In the genomic region with DNA sequence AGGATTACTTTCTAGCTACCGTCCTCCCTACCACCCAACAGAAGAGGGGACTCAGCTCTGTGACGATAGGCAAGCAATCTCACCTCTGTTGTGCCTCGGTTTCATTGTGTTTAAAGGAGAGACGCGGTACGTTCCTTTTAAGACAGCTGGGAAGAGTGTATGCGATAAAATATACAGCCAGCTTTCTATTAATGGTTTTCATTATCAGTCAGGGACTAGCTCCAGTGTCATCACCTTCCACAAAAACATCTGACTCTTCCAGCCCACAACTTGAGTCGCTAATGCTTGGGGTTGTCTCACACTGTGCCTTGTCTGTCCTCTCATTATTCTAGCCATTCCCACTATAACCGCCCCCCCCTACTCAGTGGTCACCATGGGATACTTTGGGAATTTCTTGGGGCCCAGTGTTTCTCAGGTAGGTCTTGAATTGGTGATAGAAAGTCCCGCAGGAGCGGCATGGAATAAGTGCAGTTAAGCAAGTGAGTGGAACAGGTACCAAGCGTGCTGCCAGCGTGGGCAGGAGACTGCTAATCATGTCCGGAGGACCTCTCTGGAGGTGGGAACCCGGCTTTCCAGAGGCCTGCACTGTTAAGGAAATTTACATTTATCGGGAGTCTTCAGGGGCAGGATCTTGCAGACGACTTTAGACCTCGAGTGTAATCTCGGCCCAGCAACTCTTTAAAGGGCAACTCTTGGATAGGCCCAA, we compare ENCODE assay signal across 8 mouse cellular contexts. TPM values are rescaled to one million over a fixed set of nuclear protein-coding genes. Genes with fewer than 3 reads are reported as not detected.
A peak's percentile ranks its signal among the peaks of the same experiment; 100 is the strongest.
DNase-seq lines count a peak whose midpoint lies in the region; ATAC-seq and TF ChIP-seq lines count a peak whose summit lies in the region.

No protein-coding gene starts in this region.

- ATAC-seq in embryonic facial prominence, embryonic 11.5 days (replicated peaks; ENCODE audit: insufficient number of reproducible peaks, low FRiP score, low TSS enrichment, low read depth) = no peak
- ATAC-seq in intestine, embryonic 15.5 days = no peak; the same call in none of the 2 replicates
- no peak; the same call in 1 of the 2 replicates for ATAC-seq in neural tube, embryonic 12.5 days (ENCODE audit: low FRiP score, low read depth)

- intact Hi-C loops in left cerebral cortex, postnatal 10 days (cut with DNase I) = loop anchor here (10.0 kb wide), 1 partner anchor 197 kb away; no protein-coding TSS in a partner anchor

- H3K36me3 ChIP-seq in liver, adult 2 months (ENCODE audit: control insufficient read depth, insufficient read depth, low read length) = no peaks in the 10 kb centered on the region
- no peaks in the 10 kb centered on the region for H3K36me3 ChIP-seq in embryonic facial prominence, embryonic 11.5 days (replicated peaks; ENCODE audit: control insufficient read depth, insufficient read depth, low read depth, low read length)
- H3K36me3 ChIP-seq in intestine, embryonic 15.5 days = no peaks in the 10 kb centered on the region
- H3K36me3 ChIP-seq in neural tube, embryonic 12.5 days = no peaks in the 10 kb centered on the region

- no peaks in the 10 kb centered on the region for H3K9me3 ChIP-seq in embryonic facial prominence, embryonic 11.5 days (replicated peaks; ENCODE audit: control insufficient read depth, low read length)
- H3K9me3 ChIP-seq in intestine, embryonic 15.5 days = no peaks in the 10 kb centered on the region
- no peaks in the 10 kb centered on the region for H3K9me3 ChIP-seq in neural tube, embryonic 12.5 days

- DNase-seq in liver, adult 2 months (ENCODE audit: extremely low read depth, low read depth, low spot score) = peak; percentile 67
- no peak for DNase-seq in liver
- no peak for DNase-seq in embryonic facial prominence, embryonic 11.5 days (ENCODE audit: low spot score)
- DNase-seq in left cerebral cortex, adult 8-10 months (ENCODE audit: low spot score in 2 of 2) = no peak
- DNase-seq in left cerebral cortex, postnatal 10 days (ENCODE audit: extremely low spot score in 1 of 2, low spot score in 2 of 2) = no peak
- DNase-seq in embryo, embryonic 10.5 days (ENCODE audit: low spot score) = no peak

- H3K79me2 ChIP-seq in liver, adult 2 months (ENCODE audit: control insufficient read depth, insufficient read depth, low read length) = peaks cover 8% of the 10 kb centered on the region; the same call in 1 of the 2 replicates

- peak overlapping the region; percentile 94 for H3K27ac ChIP-seq in liver, adult 2 months (replicated peaks; ENCODE audit: insufficient read depth, low read depth, low read length)
- no peak overlapping the region for H3K27ac ChIP-seq in embryonic facial prominence, embryonic 11.5 days (replicated peaks; ENCODE audit: low read depth, low read length)
- peak overlapping the region; percentile 18; the same call in 1 of the 2 replicates for H3K27ac ChIP-seq in intestine, embryonic 15.5 days
- no peak overlapping the region for H3K27ac ChIP-seq in neural tube, embryonic 12.5 days

- no peak for TF ChIP-seq POLR2A in liver, adult 2 months (IDR thresholded peaks at IDR 0.05; ENCODE audit: extremely low read depth, insufficient read depth, low read length)

- peak overlapping the region; percentile 82 for H3K9ac ChIP-seq in liver, adult 2 months (ENCODE audit: low read depth, low read length)
- peak overlapping the region; percentile 53 for H3K9ac ChIP-seq in embryonic facial prominence, embryonic 11.5 days (replicated peaks; ENCODE audit: low read length)
- peak overlapping the region; percentile 34; the same call in 1 of the 2 replicates for H3K9ac ChIP-seq in intestine, embryonic 15.5 days
- peak overlapping the region; percentile 67 for H3K9ac ChIP-seq in neural tube, embryonic 12.5 days

- peak overlapping the region; percentile 99 for H3K4me2 ChIP-seq in embryonic facial prominence, embryonic 11.5 days (ENCODE audit: low read depth, low read length)
- peak overlapping the region; percentile 97 for H3K4me2 ChIP-seq in intestine, embryonic 15.5 days (replicated peaks)
- H3K4me2 ChIP-seq in neural tube, embryonic 12.5 days (replicated peaks) = peak overlapping the region; percentile 97

- no peaks in the 10 kb centered on the region for H3K27me3 ChIP-seq in liver, adult 2 months (ENCODE audit: control insufficient read depth, insufficient read depth, low read length)
- H3K27me3 ChIP-seq in embryonic facial prominence, embryonic 11.5 days (ENCODE audit: control insufficient read depth, insufficient read depth, low read length) = no peaks in the 10 kb centered on the region
- no peaks in the 10 kb centered on the region for H3K27me3 ChIP-seq in intestine, embryonic 15.5 days (replicated peaks)
- peaks cover 10% of the 10 kb centered on the region for H3K27me3 ChIP-seq in neural tube, embryonic 12.5 days (replicated peaks)

- 28% methylated on average over 19 of the region's 19 CpGs for WGBS in liver, adult 2 months
- 41% methylated on average over 19 of the region's 19 CpGs for WGBS in embryonic facial prominence, embryonic 11.5 days
- WGBS in intestine, embryonic 15.5 days = 38% methylated on average over 19 of the region's 19 CpGs
- 40% methylated on average over 19 of the region's 19 CpGs for WGBS in neural tube, embryonic 12.5 days

- no peak for TF ChIP-seq CTCF in liver, adult 2 months (IDR thresholded peaks at IDR 0.05; ENCODE audit: low read depth, low read length)

- peaks cover 16% of the 10 kb centered on the region for H3K4me1 ChIP-seq in liver, adult 2 months (ENCODE audit: control insufficient read depth, insufficient read depth, low read length)
- H3K4me1 ChIP-seq in embryonic facial prominence, embryonic 11.5 days (ENCODE audit: control insufficient read depth, insufficient read depth, low read length) = no peaks in the 10 kb centered on the region
- peaks cover 14% of the 10 kb centered on the region; the same call in 1 of the 2 replicates for H3K4me1 ChIP-seq in intestine, embryonic 15.5 days (replicated peaks)
- peaks cover 16% of the 10 kb centered on the region; the same call in 1 of the 2 replicates for H3K4me1 ChIP-seq in neural tube, embryonic 12.5 days

- peak overlapping the region; percentile 61 for H3K4me3 ChIP-seq in liver, adult 2 months (ENCODE audit: insufficient read depth, low read depth, low read length)
- peak overlapping the region; percentile 61 for H3K4me3 ChIP-seq in embryonic facial prominence, embryonic 11.5 days (ENCODE audit: low read depth, low read length)
- H3K4me3 ChIP-seq in intestine, embryonic 15.5 days (replicated peaks) = peak overlapping the region; percentile 66
- H3K4me3 ChIP-seq in neural tube, embryonic 12.5 days = peak overlapping the region; percentile 63

RNA-seq across cellular contexts. Expression of gene Nt5dc3, which starts 1.0 kb away (rescaled TPM):
- total RNA-seq in liver, adult 2 months (2014; rRNA removed) = 5.3 and 6.6 TPM in 2 replicates
- 8.3 and 10.3 TPM in 2 replicates for polyA plus RNA-seq in liver, adult 2 months (2012; rRNA removed)
- 1.1 and 1.6 TPM in 2 replicates for polyA plus RNA-seq in embryonic facial prominence, embryonic 11.5 days (2014; fragmentation: Nextera tagmentation; extraction: Ambion mirVana)
- polyA plus RNA-seq in intestine, embryonic 15.5 days (2015; fragmentation: Nextera tagmentation; extraction: Ambion mirVana) = 1.0 and 1.1 TPM in 2 replicates
- 4.3 and 4.6 TPM in 2 replicates for polyA plus RNA-seq in neural tube, embryonic 12.5 days (2016; fragmentation: Nextera tagmentation; extraction: Ambion mirVana)
- total RNA-seq in left cerebral cortex, adult 8-10 months (2022) = 10 to 100 TPM; 62.2 to 70.5 (median 66.3) TPM
- 10 to 100 TPM; 65.7 to 68.5 TPM for total RNA-seq in left cerebral cortex, postnatal 10 days (2021)

RNA-seq across cellular contexts. Expression of gene Gm49358, which starts 14.0 kb away (rescaled TPM):
- total RNA-seq in liver, adult 2 months (2014; rRNA removed) = 1.9 TPM in 2 replicates
- not detected in 2 replicates for polyA plus RNA-seq in liver, adult 2 months (2012; rRNA removed)
- 0.24 and 0.31 TPM in 2 replicates for polyA plus RNA-seq in embryonic facial prominence, embryonic 11.5 days (2014; fragmentation: Nextera tagmentation; extraction: Ambion mirVana)
- not detected in 2 replicates for polyA plus RNA-seq in intestine, embryonic 15.5 days (2015; fragmentation: Nextera tagmentation; extraction: Ambion mirVana)
- not detected in 2 replicates for polyA plus RNA-seq in neural tube, embryonic 12.5 days (2016; fragmentation: Nextera tagmentation; extraction: Ambion mirVana)
- 10 to 100 TPM; 13.9 to 25.5 (median 20.2) TPM for total RNA-seq in left cerebral cortex, adult 8-10 months (2022)
- total RNA-seq in left cerebral cortex, postnatal 10 days (2021) = 10 to 100 TPM; 20.2 to 24.7 TPM

Comparison
In these comparisons a context has a peak if more than half of its experiments do, and no peak if none do; other contexts are left out.
1. H3K27ac ChIP-seq: peak in liver, adult 2 months (single experiment) and intestine, embryonic 15.5 days (single experiment); none in embryonic facial prominence, embryonic 11.5 days (single experiment) and neural tube, embryonic 12.5 days (single experiment).
2. Peak in every context shown above with its lines, with median percentiles within 50 percentile points of each other: H3K4me3 ChIP-seq, H3K9ac ChIP-seq and H3K4me2 ChIP-seq.